Mouse (Mus musculus) stomach, embryonic 15.5 days (tissue): Measurements from ENCODE around the gene Rnf167. TPM values are rescaled to one million over a fixed set of nuclear protein-coding genes. Genes with fewer than 3 reads are reported as not detected.

Experiments
- ATAC-seq: fragments of 200-750 bp; cut with Nextera tagmentation; 2 replicates; pipeline ENCODE4 v1.8.0; 2017; ENCODE audit warnings: low read depth, moderate number of reproducible peaks, moderate TSS enrichment; ENCODE audit not compliant: insufficient read depth, low FRiP score
- H3K27ac ChIP-seq: fragments of 300-500 bp; sonication (generic); 2 replicates; pipeline ENCODE4 v1.5.1; 2015; ENCODE audit warnings: mild to moderate bottlenecking, inconsistent platforms
- H3K27me3 ChIP-seq: fragments of 300-500 bp; sonication (generic); replicated peaks from 2 replicates; pipeline ENCODE4 v1.6.1; 2015; ENCODE audit warnings: inconsistent platforms
- H3K36me3 ChIP-seq: fragments of 300-500 bp; sonication (generic); 2 replicates; pipeline ENCODE4 v1.6.1; 2015; ENCODE audit warnings: inconsistent platforms
- H3K4me1 ChIP-seq: fragments of 300-500 bp; sonication (generic); 2 replicates; pipeline ENCODE4 v1.6.1; 2015; ENCODE audit warnings: inconsistent platforms
- H3K4me2 ChIP-seq: fragments of 300-500 bp; sonication (generic); 2 replicates; pipeline ENCODE4 v1.6.1; 2015; ENCODE audit warnings: mild to moderate bottlenecking, inconsistent platforms
- H3K4me3 ChIP-seq: fragments of 300-500 bp; sonication (generic); replicated peaks from 2 replicates; pipeline ENCODE4 v1.5.1; 2015; ENCODE audit warnings: inconsistent platforms
- H3K9ac ChIP-seq: fragments of 300-500 bp; sonication (generic); 2 replicates; pipeline ENCODE4 v1.6.1; 2015; ENCODE audit warnings: inconsistent platforms
- H3K9me3 ChIP-seq: fragments of 300-500 bp; sonication (generic); 2 replicates; pipeline ENCODE4 v1.6.1; 2016; ENCODE audit warnings: inconsistent platforms
- WGBS: fragments of 180-500 bp; shearing (Covaris S2); methylation state at CpG from one replicate; pipeline ENCODE4 v1.1.7; 2015; 5-methylcytosine and 5-hydroxymethylcytosine counted together
- polyA plus RNA-seq: library from polyadenylated mRNA; unstranded; fragments of >200 nt; fragmentation: Nextera tagmentation; extraction: Ambion mirVana; gene quantifications from 2 replicates; pipeline ENCODE4 v1.2.1, GENCODE M21; 2015

Rnf167 gene
- polyA plus RNA-seq, 1 experiment from 2014 or later: 97.2 TPM

GRCm38 (mm10) chr11:70669582-70670345, 22.7 kb downstream of the Rnf167 start:
- Histone ChIP-seq H3K36me3 (peaks cover 13% of the 10 kb centered on the region), H3K9me3 (no peaks in the 10 kb centered on the region), H3K9ac (peak overlapping the region; percentile 45), H3K4me2 (peak overlapping the region; percentile 80), H3K27ac (peak overlapping the region; percentile 99), H3K4me1 (peaks cover 22% of the 10 kb centered on the region), H3K4me3 (peak overlapping the region; percentile 62), H3K27me3 (no peaks in the 10 kb centered on the region)
- 1% methylated on average over 31 of the region's 31 CpGs for WGBS
- peak; percentile 12 for ATAC-seq

GRCm38 (mm10) chr11:70670483-70670882, 23.4 kb downstream of the Rnf167 start:
- 46% methylated on average over 14 of the region's 14 CpGs for WGBS
- peak overlapping the region; percentile 62 for H3K4me3 ChIP-seq
- H3K9ac ChIP-seq: peak overlapping the region; percentile 45
- peak overlapping the region; percentile 80 for H3K4me2 ChIP-seq
- peaks cover 22% of the 10 kb centered on the region for H3K4me1 ChIP-seq
- H3K27ac ChIP-seq: peak overlapping the region; percentile 99
- no peak for ATAC-seq
- H3K36me3 ChIP-seq: peaks cover 6% of the 10 kb centered on the region; the same call in 1 of the 2 replicates
- no peaks in the 10 kb centered on the region for H3K9me3 ChIP-seq
- H3K27me3 ChIP-seq: no peaks in the 10 kb centered on the region

- 85% methylated on average over 16 of the region's 16 CpGs for WGBS
- H3K9ac ChIP-seq: no peak overlapping the region
- peaks cover 17% of the 10 kb centered on the region for H3K4me1 ChIP-seq
- H3K36me3 ChIP-seq: peaks cover 8% of the 10 kb centered on the region
- ATAC-seq: no peak
- no peak overlapping the region for H3K4me3 ChIP-seq
- no peak overlapping the region for H3K27ac ChIP-seq
- H3K9me3 ChIP-seq: no peaks in the 10 kb centered on the region
- H3K27me3 ChIP-seq: no peaks in the 10 kb centered on the region
- H3K4me2 ChIP-seq: no peak overlapping the region
Observed at GRCm38 (mm10) chr11:70671333-70672047, 24.5 kb downstream of the Rnf167 start.

GRCm38 (mm10) chr11:70674014-70674413, 27.0 kb downstream of the Rnf167 start:
- Histone ChIP-seq H3K9me3 (no peaks in the 10 kb centered on the region), H3K4me2 (no peak overlapping the region), H3K9ac (no peak overlapping the region), H3K4me3 (no peak overlapping the region), H3K27ac (no peak overlapping the region), H3K27me3 (no peaks in the 10 kb centered on the region), H3K36me3 (peaks cover 10% of the 10 kb centered on the region), H3K4me1 (peaks cover 8% of the 10 kb centered on the region; the same call in 1 of the 2 replicates)
- WGBS: 76% methylated on average over 6 of the region's 6 CpGs
- no peak for ATAC-seq

DNA sequence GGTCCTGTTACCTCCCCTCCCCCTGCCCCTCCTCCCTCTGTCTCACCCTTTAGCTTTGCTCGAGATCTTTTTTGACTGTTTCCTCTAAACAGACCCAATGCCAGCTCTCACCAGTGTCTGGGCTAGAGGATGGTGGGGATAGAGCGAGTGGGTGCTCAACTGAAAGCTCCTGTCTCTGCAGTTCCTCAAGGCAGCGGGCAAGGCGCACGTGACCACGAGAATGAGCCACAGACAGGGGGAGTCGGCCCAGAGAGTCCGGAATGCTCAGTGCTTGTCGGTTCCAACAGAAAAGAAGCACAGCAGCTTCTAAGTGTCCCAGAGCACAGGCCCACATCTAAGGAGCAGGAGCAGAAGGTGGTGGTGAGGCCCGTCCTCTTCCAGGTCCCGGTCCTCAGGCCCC, 27.5 kb downstream of the Rnf167 start:
- H3K4me1 ChIP-seq: peaks cover 8% of the 10 kb centered on the region; the same call in 1 of the 2 replicates
- H3K9ac ChIP-seq: no peak overlapping the region
- H3K9me3 ChIP-seq: no peaks in the 10 kb centered on the region
- WGBS: 71% methylated on average over 11 of the region's 11 CpGs
- H3K27ac ChIP-seq: no peak overlapping the region
- H3K36me3 ChIP-seq: peaks cover 14% of the 10 kb centered on the region
- no peak overlapping the region for H3K4me2 ChIP-seq
- no peaks in the 10 kb centered on the region for H3K27me3 ChIP-seq
- H3K4me3 ChIP-seq: no peak overlapping the region
- ATAC-seq: no peak

DNA sequence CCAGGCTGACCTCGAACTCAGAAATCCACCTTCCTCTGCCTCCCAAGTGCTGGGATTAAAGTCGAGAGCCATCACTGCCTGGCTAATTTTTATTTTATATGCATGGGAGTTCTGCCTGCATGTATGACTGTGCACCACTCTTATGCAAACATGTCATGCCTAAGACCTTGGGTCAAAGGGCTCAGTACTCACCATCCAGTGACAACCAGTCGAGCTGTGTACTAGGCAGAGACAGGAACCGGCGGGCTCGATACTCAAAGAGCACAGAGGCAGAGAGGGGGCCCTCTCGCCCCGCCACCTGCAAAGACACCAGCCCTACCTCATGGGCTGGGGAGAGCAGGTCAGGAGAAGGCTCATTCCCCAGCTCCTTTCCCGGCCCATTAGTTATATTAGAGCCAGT, 31.1 kb downstream of the Rnf167 start:
- Histone ChIP-seq H3K9me3 (no peaks in the 10 kb centered on the region), H3K36me3 (peaks cover 26% of the 10 kb centered on the region), H3K4me3 (no peak overlapping the region), H3K9ac (no peak overlapping the region), H3K27ac (no peak overlapping the region), H3K27me3 (no peaks in the 10 kb centered on the region), H3K4me1 (peaks cover 6% of the 10 kb centered on the region), H3K4me2 (no peak overlapping the region)
- WGBS: 71% methylated on average over 9 of the region's 9 CpGs
- no peak for ATAC-seq

DNA sequence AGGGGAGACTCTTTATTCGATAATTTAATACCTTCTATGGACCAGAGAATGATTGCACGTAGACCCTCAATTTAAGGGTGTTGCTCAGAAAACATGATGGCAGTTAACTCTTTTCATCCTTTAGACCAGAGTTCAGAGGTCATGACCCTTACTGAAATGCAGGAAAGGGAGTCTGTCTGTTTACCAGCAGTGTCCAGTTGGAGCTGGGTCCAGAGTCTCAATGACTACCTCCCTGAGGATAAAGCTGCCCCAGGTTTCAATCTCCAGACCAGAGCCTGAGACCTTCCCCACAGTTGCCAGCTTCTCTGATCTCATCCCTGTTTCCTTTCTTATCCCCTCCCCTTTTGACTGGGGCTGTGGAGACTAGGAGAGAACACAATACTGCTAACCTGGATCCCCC, 31.5 kb downstream of the Rnf167 start:
- WGBS: 75% methylated on average over 2 of the region's 2 CpGs
- H3K9ac ChIP-seq: no peak overlapping the region
- no peak overlapping the region for H3K27ac ChIP-seq
- H3K36me3 ChIP-seq: peaks cover 31% of the 10 kb centered on the region
- H3K9me3 ChIP-seq: no peaks in the 10 kb centered on the region
- no peaks in the 10 kb centered on the region for H3K27me3 ChIP-seq
- H3K4me1 ChIP-seq: peaks cover 6% of the 10 kb centered on the region
- ATAC-seq: no peak
- H3K4me3 ChIP-seq: no peak overlapping the region
- no peak overlapping the region for H3K4me2 ChIP-seq

DNA sequence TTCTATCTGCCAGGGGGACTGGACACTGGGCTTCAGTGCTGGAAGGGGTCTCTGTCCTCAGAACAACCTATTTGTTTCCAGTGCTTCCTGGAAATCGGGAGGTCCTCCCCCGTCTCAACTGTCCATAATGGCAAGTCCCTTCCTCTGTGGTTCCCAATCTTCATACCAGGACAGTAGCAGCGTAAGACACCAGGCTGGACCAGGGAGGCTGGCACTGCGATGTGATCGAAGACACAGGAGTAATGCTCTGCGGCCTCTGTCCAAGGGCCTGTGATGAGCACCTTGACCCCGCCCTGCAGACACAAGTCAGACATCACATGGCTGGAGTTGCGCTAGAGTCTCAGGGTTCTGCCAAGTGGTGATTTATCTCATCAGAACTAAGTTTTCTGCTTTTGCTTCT, 32.3 kb downstream of the Rnf167 start:
- H3K9me3 ChIP-seq: no peaks in the 10 kb centered on the region
- H3K27me3 ChIP-seq: no peaks in the 10 kb centered on the region
- peaks cover 6% of the 10 kb centered on the region for H3K4me1 ChIP-seq
- 92% methylated on average over 8 of the region's 8 CpGs for WGBS
- H3K36me3 ChIP-seq: peaks cover 36% of the 10 kb centered on the region
- no peak for ATAC-seq
- no peak overlapping the region for H3K4me3 ChIP-seq
- H3K9ac ChIP-seq: no peak overlapping the region
- no peak overlapping the region for H3K27ac ChIP-seq
- no peak overlapping the region for H3K4me2 ChIP-seq

- Histone ChIP-seq H3K4me1 (peaks cover 6% of the 10 kb centered on the region), H3K9ac (no peak overlapping the region), H3K4me3 (no peak overlapping the region), H3K27ac (no peak overlapping the region), H3K27me3 (no peaks in the 10 kb centered on the region), H3K36me3 (peaks cover 38% of the 10 kb centered on the region), H3K9me3 (no peaks in the 10 kb centered on the region), H3K4me2 (no peak overlapping the region)
- ATAC-seq: no peak
- WGBS: 85% methylated on average over 7 of the region's 8 CpGs
Observed at GRCm38 (mm10) chr11:70679894-70680293, 32.9 kb downstream of the Rnf167 start.

- ATAC-seq: no peak
- 67% methylated on average over 12 of the region's 12 CpGs for WGBS
- Histone ChIP-seq H3K4me2 (no peak overlapping the region), H3K9ac (no peak overlapping the region), H3K4me3 (no peak overlapping the region), H3K4me1 (peaks cover 6% of the 10 kb centered on the region), H3K36me3 (peaks cover 39% of the 10 kb centered on the region), H3K27ac (no peak overlapping the region), H3K27me3 (no peaks in the 10 kb centered on the region), H3K9me3 (no peaks in the 10 kb centered on the region)
Observed at GRCm38 (mm10) chr11:70681170-70681569, 34.1 kb downstream of the Rnf167 start.

DNA sequence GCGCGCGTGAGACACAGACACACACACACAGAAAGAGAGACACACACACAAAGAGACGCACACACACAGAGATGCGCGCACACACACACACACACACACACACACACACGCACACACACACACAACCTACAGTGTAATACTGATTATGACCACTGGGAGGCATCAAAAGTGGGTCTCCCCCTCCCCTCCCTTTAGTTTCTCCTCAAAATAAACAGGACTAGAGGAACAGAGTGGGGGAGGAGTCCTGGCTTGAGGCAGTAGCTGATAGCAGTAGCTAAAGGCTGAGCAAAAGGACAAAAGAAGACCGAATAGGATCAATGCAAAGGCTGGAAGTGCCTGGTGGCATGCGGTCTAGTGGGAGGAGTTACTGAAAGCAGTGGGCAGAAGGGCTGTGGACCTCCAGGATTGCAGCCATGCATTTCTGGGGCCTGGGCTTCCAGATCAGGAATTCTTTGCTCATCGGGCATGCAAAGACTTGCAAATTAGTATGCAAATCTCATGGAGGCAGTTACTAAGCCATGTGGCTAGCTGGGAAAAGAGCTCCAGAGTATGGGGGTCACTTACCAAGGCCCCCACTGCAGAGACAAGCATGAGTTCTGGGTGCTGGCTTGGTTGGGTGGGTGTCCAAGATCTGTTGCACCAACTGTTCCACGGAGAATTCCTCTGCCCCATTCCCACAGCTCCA, 35.0 kb downstream of the Rnf167 start:
- no peak overlapping the region for H3K4me3 ChIP-seq
- ATAC-seq: no peak
- peaks cover 36% of the 10 kb centered on the region for H3K36me3 ChIP-seq
- no peak overlapping the region for H3K27ac ChIP-seq
- no peaks in the 10 kb centered on the region for H3K27me3 ChIP-seq
- no peak overlapping the region for H3K4me2 ChIP-seq
- WGBS: 35% methylated on average over 11 of the region's 11 CpGs
- H3K9me3 ChIP-seq: no peaks in the 10 kb centered on the region
- peaks cover 6% of the 10 kb centered on the region for H3K4me1 ChIP-seq
- H3K9ac ChIP-seq: no peak overlapping the region

- 87% methylated on average over 5 of the region's 5 CpGs for WGBS
Observed at GRCm38 (mm10) chr11:70683640-70684039, 36.6 kb downstream of the Rnf167 start.

More at GRCm38 (mm10) chr11:70683640-70684039, 36.6 kb downstream of the Rnf167 start:
- H3K4me2 ChIP-seq: no peak overlapping the region
- no peak overlapping the region for H3K9ac ChIP-seq
- H3K4me1 ChIP-seq: peaks cover 11% of the 10 kb centered on the region
- H3K4me3 ChIP-seq: no peak overlapping the region
- no peaks in the 10 kb centered on the region for H3K27me3 ChIP-seq
- no peaks in the 10 kb centered on the region for H3K9me3 ChIP-seq
- H3K36me3 ChIP-seq: peaks cover 36% of the 10 kb centered on the region
- no peak overlapping the region for H3K27ac ChIP-seq
- ATAC-seq: no peak
